Mouse (Mus musculus) lung, embryonic 16.5 days (tissue): ENCODE results near the gene Aldh1b1. TPM values are rescaled to one million over a fixed set of nuclear protein-coding genes. Genes with fewer than 3 reads are reported as not detected.

Source experiments
- ATAC-seq: fragments of 200-750 bp; cut with Nextera tagmentation; 2 replicates; pipeline ENCODE4 v1.8.0; 2017; ENCODE audit warnings: low read depth, mild to moderate bottlenecking, moderate library complexity
- H3K27ac ChIP-seq: fragments of 300-500 bp; sonication (generic); 2 replicates; pipeline ENCODE4 v1.5.1; 2014; ENCODE audit warnings: mild to moderate bottlenecking, control low read depth, low read length
- H3K27me3 ChIP-seq: fragments of 300-500 bp; sonication (generic); 2 replicates; pipeline ENCODE4 v1.6.1; 2014; ENCODE audit warnings: low read depth, low read length, mixed read lengths; ENCODE audit not compliant: control insufficient read depth, insufficient read depth
- H3K36me3 ChIP-seq: fragments of 300-500 bp; sonication (generic); 2 replicates; pipeline ENCODE4 v1.6.1; 2014; ENCODE audit warnings: low read length; ENCODE audit not compliant: control insufficient read depth, insufficient read depth
- H3K4me1 ChIP-seq: fragments of 300-500 bp; sonication (generic); replicated peaks from 2 replicates; pipeline ENCODE4 v1.6.1; 2014; ENCODE audit warnings: low read length, mixed read lengths; ENCODE audit not compliant: control insufficient read depth, insufficient read depth
- H3K4me2 ChIP-seq: fragments of 300-500 bp; sonication (generic); 2 replicates; pipeline ENCODE4 v1.6.1; 2014; ENCODE audit warnings: low read depth, low read length, control low read depth
- H3K4me3 ChIP-seq: fragments of 300-500 bp; sonication (generic); 2 replicates; pipeline ENCODE4 v1.5.1; 2014; ENCODE audit warnings: mild to moderate bottlenecking, low read length, control low read depth
- H3K9ac ChIP-seq: fragments of 300-500 bp; sonication (generic); 2 replicates; pipeline ENCODE4 v1.6.1; 2014; ENCODE audit warnings: low read length, control low read depth
- H3K9me3 ChIP-seq: fragments of 300-500 bp; sonication (generic); 2 replicates; pipeline ENCODE4 v1.6.1; 2016; ENCODE audit warnings: low read length; ENCODE audit not compliant: control insufficient read depth
- WGBS: fragments of 180-500 bp; shearing (Covaris S2); extraction: QIAGEN DNeasy Blood & Tissue Kit; methylation state at CpG from one replicate; pipeline ENCODE4 v1.1.7; 2014; 5-methylcytosine and 5-hydroxymethylcytosine counted together
- polyA plus RNA-seq: library from polyadenylated mRNA; unstranded; fragments of >200 nt; fragmentation: Nextera tagmentation; extraction: Ambion mirVana; gene quantifications from 2 replicates; pipeline ENCODE4 v1.2.1, GENCODE M21; 2015

The Aldh1b1 gene
- polyA plus RNA-seq, 1 experiment from 2014 or later = 10.3 TPM

DNA sequence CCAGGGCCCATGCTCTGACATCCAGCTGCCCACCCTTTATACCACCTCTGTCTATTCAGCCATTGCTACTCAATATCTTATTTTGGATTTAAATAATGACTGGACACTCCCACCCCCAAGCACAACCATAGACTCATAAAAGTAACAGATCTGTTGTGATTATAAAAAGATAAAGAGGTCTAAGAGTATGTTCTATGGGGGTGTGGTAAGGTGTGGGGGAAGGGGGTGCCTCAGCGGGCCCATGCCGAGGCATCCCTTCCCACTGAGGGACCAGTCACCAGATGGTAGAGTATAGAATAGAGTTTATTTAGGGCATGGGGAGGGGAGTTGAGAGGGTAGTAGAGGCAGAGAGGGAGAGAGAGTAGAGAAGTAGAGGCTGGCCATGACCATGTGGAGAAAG is 8.8 kb upstream of the Aldh1b1 start:
- Histone ChIP-seq H3K4me1 (no peaks in the 10 kb centered on the region; the same call in 1 of the 2 replicates), H3K9me3 (no peaks in the 10 kb centered on the region), H3K36me3 (no peaks in the 10 kb centered on the region), H3K9ac (no peak overlapping the region), H3K4me3 (no peak overlapping the region), H3K4me2 (no peak overlapping the region), H3K27me3 (no peaks in the 10 kb centered on the region), H3K27ac (no peak overlapping the region)
- 48% methylated on average over 2 of the region's 2 CpGs for WGBS
- ATAC-seq = no peak

DNA sequence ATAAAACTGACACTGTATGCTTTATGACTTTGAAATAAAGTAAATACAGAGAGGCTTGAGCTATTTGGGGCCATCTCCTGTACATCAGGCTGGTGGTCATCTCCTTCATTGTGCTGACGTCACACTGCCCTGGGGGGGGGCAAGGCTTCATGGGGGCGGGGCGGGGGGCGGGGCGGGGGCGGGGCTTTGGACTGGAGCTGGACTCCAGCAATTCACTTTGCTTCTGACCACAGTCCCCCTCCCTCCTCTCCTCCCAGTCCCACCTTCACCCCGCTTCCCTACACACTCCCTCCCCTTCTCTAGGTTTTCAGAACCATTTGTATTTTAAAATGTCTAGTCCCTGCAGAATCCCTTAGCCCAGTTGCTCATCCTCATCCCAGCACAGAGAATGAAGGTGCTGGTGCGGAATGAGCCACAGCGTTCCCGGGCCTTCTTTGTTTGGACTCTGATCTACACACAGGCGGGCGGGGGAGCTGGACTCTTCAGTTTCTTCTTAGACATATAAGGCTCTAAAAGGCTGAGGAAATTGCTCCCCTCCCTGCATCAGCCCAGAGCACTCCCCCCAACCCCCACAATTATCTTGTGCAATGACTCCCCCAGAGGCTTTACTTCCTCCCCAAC is 3.5 kb upstream of the Aldh1b1 start:
- Histone ChIP-seq H3K4me2 (peak overlapping the region; percentile 62), H3K36me3 (no peaks in the 10 kb centered on the region), H3K9me3 (no peaks in the 10 kb centered on the region), H3K4me1 (peaks cover 7% of the 10 kb centered on the region), H3K9ac (peak overlapping the region; percentile 54), H3K27me3 (0 out of 2 replicates have a peak, but pooled peaks cover 3% of the 10 kb centered on the region), H3K4me3 (peak overlapping the region; percentile 41), H3K27ac (no peak overlapping the region)
- peak; percentile 74 for ATAC-seq
- 4% methylated on average over 11 of the region's 12 CpGs for WGBS

DNA sequence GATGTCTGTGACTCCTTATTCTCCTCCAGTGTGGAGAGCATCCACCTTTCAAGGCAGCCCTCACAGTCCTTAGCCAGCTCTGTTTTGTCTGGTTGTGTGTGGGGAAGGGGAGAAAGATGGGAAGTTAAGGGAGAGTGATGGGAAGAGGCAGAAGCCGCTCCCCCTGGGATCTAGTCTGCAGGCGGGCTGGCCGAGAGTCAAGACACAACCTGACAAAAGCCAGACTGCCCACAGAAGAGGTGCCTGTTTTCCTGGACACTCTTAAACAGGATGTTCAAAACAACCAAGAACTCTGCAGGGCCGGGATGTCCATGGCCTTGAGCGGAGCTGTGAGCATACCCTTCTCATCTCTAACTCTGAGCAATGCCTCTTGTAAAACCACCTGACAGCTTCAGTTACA is 2.1 kb upstream of the Aldh1b1 start:
- ATAC-seq = no peak
- no peak overlapping the region for H3K9ac ChIP-seq
- peaks cover 7% of the 10 kb centered on the region for H3K4me1 ChIP-seq
- 0 out of 2 replicates have a peak, but pooled peaks cover 3% of the 10 kb centered on the region for H3K27me3 ChIP-seq
- no peak overlapping the region for H3K4me2 ChIP-seq
- H3K36me3 ChIP-seq = no peaks in the 10 kb centered on the region
- 62% methylated on average over 5 of the region's 5 CpGs for WGBS
- H3K4me3 ChIP-seq = no peak overlapping the region
- H3K9me3 ChIP-seq = no peaks in the 10 kb centered on the region
- no peak overlapping the region for H3K27ac ChIP-seq

DNA sequence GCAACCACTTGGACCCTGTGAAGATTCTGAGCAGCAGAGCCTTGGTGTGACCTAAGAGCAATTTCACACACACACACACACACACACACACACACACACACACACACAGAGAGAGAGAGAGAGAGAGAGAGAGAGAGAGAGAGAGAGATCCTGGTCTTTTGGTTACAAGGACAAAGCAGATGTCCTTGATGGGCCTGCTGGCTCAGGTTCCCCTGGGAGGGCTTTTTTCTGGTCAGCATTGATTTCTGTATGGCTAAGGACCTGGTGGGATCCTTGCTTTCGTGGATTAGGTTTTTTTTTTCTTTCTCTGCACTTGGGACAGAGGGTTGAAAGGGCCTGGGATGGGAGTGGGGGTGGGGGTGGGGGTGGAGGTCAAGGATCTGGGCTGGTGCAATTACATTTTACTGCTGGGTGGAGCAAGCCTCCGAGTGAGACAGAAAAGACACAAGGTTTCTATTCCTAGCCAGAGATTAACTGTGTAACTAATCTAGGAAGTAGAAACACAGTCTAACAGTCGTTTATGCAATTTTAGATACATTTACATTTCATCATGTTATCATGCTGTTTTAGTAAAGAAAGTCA is 1.2 kb downstream of the Aldh1b1 start:
- Histone ChIP-seq H3K9me3 (no peaks in the 10 kb centered on the region), H3K27ac (no peak overlapping the region), H3K4me2 (no peak overlapping the region), H3K27me3 (0 out of 2 replicates have a peak, but pooled peaks cover 3% of the 10 kb centered on the region), H3K9ac (no peak overlapping the region), H3K4me1 (peaks cover 7% of the 10 kb centered on the region), H3K4me3 (no peak overlapping the region), H3K36me3 (no peaks in the 10 kb centered on the region)
- 33% methylated on average over 3 of the region's 3 CpGs for WGBS
- no peak for ATAC-seq

DNA sequence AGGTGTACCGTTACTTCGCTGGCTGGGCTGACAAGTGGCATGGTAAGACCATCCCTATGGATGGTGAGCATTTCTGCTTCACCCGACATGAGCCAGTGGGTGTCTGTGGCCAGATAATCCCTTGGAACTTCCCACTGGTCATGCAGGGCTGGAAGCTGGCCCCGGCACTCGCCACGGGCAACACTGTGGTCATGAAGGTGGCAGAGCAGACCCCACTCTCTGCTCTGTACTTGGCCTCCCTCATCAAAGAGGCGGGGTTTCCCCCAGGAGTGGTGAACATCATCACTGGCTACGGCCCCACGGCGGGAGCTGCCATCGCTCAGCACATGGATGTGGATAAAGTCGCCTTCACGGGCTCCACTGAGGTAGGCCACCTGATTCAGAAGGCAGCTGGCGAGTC is 4.1 kb downstream of the Aldh1b1 start:
- Histone ChIP-seq H3K27me3 (no peaks in the 10 kb centered on the region), H3K27ac (no peak overlapping the region), H3K9me3 (no peaks in the 10 kb centered on the region), H3K4me1 (peaks cover 3% of the 10 kb centered on the region; the same call in 1 of the 2 replicates), H3K36me3 (no peaks in the 10 kb centered on the region), H3K9ac (no peak overlapping the region), H3K4me2 (no peak overlapping the region), H3K4me3 (no peak overlapping the region)
- ATAC-seq = no peak
- 93% methylated on average over 14 of the region's 14 CpGs for WGBS

DNA sequence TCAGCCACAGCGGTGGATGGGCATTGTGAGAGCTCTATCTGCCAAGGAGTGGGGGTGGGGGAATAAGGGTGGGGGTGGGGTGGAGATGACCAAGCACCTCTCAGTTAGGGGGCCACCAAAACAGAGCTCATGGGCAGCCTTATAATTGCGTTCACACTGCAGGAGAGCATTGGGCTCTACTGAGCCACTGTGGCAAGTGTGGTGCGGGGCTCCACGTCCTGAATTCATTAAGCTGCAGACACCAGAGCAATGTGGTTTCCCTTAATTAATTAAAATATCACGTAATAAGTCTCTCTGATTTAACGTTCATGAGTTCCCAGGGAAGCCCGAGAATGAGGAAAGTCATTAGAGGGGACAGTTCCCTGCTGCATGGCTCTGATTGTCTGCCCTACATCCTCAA is 9.2 kb downstream of the Aldh1b1 start:
- H3K27me3 ChIP-seq = no peaks in the 10 kb centered on the region
- WGBS = 43% methylated on average over 7 of the region's 7 CpGs

DNA sequence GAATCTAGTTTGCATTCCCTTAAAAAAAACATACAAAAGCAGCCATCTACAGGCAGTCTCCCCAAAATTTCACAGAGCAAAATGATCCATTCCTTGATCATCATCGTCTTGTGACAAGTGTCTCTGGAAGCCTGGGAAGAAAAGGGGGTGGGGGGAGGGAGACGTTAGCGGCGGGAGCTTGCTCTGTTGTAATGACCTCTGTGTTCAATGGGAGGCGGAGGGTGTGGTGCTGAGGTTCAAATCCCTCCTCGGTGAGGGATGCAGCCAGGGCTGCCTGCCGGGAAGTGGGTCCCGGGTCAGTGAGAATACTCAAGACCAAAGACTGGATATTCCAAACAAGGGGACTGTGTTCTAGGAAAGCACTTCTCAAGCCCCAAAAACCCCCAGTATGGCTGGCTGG is 12.4 kb downstream of the Aldh1b1 start:
- H3K27ac ChIP-seq = no peak overlapping the region
- H3K9me3 ChIP-seq = no peaks in the 10 kb centered on the region
- H3K4me3 ChIP-seq = no peak overlapping the region
- 21% methylated on average over 8 of the region's 8 CpGs for WGBS
- no peaks in the 10 kb centered on the region for H3K27me3 ChIP-seq
- H3K36me3 ChIP-seq = no peaks in the 10 kb centered on the region
- no peak overlapping the region for H3K4me2 ChIP-seq
- ATAC-seq = no peak
- no peaks in the 10 kb centered on the region for H3K4me1 ChIP-seq
- H3K9ac ChIP-seq = no peak overlapping the region

More for the DNA sequence above, 9.2 kb downstream of the Aldh1b1 start:
- ATAC-seq = no peak
- Histone ChIP-seq H3K27ac (no peak overlapping the region), H3K9me3 (no peaks in the 10 kb centered on the region), H3K4me1 (no peaks in the 10 kb centered on the region), H3K36me3 (no peaks in the 10 kb centered on the region), H3K4me3 (no peak overlapping the region), H3K4me2 (no peak overlapping the region), H3K9ac (no peak overlapping the region)

DNA sequence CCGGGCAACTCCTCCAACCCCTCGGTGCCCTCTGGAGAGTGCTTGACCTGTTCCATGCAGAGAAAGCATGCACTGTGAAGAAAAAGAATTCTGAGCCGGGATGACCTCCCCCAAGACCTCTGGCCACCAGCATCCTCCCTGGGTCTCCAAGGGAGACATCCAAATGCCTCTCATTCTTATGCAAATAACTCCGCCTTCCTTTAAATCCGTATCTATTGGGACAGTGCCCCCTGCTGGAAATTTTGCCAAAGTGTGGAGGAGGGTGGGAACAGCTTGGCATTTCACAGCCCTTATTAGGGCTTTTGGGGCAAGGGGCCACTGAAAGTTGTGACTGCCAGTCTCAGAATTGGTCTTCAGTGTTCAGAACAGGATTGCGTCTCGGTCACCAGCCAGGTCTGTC is 16.7 kb downstream of the Aldh1b1 start:
- H3K4me3 ChIP-seq = no peak overlapping the region
- no peaks in the 10 kb centered on the region for H3K36me3 ChIP-seq
- 38% methylated on average over 7 of the region's 7 CpGs for WGBS
- H3K9ac ChIP-seq = no peak overlapping the region
- no peaks in the 10 kb centered on the region for H3K27me3 ChIP-seq
- H3K4me2 ChIP-seq = no peak overlapping the region
- no peaks in the 10 kb centered on the region for H3K9me3 ChIP-seq
- peaks cover 19% of the 10 kb centered on the region for H3K4me1 ChIP-seq
- H3K27ac ChIP-seq = no peak overlapping the region
- ATAC-seq = no peak

DNA sequence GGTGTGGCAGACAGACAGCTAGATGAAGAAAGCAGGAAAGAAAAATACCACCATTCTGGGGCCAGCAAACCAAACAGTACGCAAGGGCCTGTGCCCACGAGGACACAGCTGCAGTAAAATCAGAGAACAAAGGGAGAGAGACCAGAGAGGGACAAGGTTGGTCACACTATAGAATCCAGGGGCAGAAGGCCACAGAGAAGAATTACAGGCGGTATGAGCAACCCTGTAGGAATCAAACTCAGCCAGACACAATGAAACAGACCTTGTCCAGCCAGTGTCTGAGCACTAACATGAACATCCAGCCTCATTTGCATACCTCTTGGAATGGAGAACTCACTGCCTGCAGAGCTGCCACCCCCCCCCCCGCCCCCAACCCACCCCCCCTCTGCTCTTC is 20.0 kb downstream of the Aldh1b1 start:
- Histone ChIP-seq H3K27ac (no peak overlapping the region), H3K9ac (peak overlapping the region; percentile 54; the same call in 1 of the 2 replicates), H3K4me3 (no peak overlapping the region; the same call in 1 of the 2 replicates), H3K27me3 (peaks cover 4% of the 10 kb centered on the region), H3K4me2 (peak overlapping the region; percentile 71), H3K9me3 (no peaks in the 10 kb centered on the region), H3K4me1 (peaks cover 19% of the 10 kb centered on the region), H3K36me3 (no peaks in the 10 kb centered on the region)
- ATAC-seq = no peak; the same call in none of the 2 replicates
- WGBS = 41% methylated on average over 3 of the region's 4 CpGs
